Mouse (Mus musculus) midbrain, embryonic 13.5 days (tissue): ENCODE data around the gene Pkdrej. TPM values are rescaled to one million over a fixed set of nuclear protein-coding genes. Genes with fewer than 3 reads are reported as not detected.
A peak's percentile ranks its signal among the peaks of the same experiment; 100 is the strongest.
"Not testable (repeated sequence)": the region's sequence is repeated elsewhere in the genome, so short reads cannot be mapped to it uniquely, and the experiment has no call there.

Experiments
- ATAC-seq: fragments of 200-750 bp; cut with Nextera tagmentation; 2 replicates; pipeline ENCODE4 v1.8.0; 2017; ENCODE audit warnings: mild to moderate bottlenecking, moderate TSS enrichment, moderate library complexity
- H3K27ac ChIP-seq: fragments of 300-500 bp; sonication (generic); 2 replicates; pipeline ENCODE4 v1.5.1; 2015; ENCODE audit warnings: inconsistent platforms, mild to moderate bottlenecking, moderate library complexity
- H3K27me3 ChIP-seq: fragments of 300-500 bp; sonication (generic); 2 replicates; pipeline ENCODE4 v1.6.1; 2015; ENCODE audit warnings: mild to moderate bottlenecking, inconsistent platforms
- H3K36me3 ChIP-seq: fragments of 300-500 bp; sonication (generic); 2 replicates; pipeline ENCODE4 v1.6.1; 2015; ENCODE audit warnings: mild to moderate bottlenecking, inconsistent platforms
- H3K4me1 ChIP-seq: fragments of 300-500 bp; sonication (generic); replicated peaks from 2 replicates; pipeline ENCODE4 v1.6.1; 2015; ENCODE audit warnings: inconsistent platforms
- H3K4me2 ChIP-seq: fragments of 300-500 bp; sonication (generic); replicated peaks from 2 replicates; pipeline ENCODE4 v1.6.1; 2015; ENCODE audit warnings: moderate library complexity, mild to moderate bottlenecking, inconsistent platforms
- H3K4me3 ChIP-seq: fragments of 300-500 bp; sonication (generic); replicated peaks from 2 replicates; pipeline ENCODE4 v1.5.1; 2015; ENCODE audit warnings: mild to moderate bottlenecking, inconsistent platforms
- H3K9ac ChIP-seq: fragments of 300-500 bp; sonication (generic); replicated peaks from 2 replicates; pipeline ENCODE4 v1.6.1; 2015; ENCODE audit warnings: mild to moderate bottlenecking, inconsistent platforms
- H3K9me3 ChIP-seq: fragments of 300-500 bp; sonication (generic); 2 replicates; pipeline ENCODE4 v1.6.1; 2016; ENCODE audit warnings: mild to moderate bottlenecking, inconsistent platforms
- WGBS: fragments of 180-500 bp; shearing (Covaris S2); methylation state at CpG from one replicate; pipeline ENCODE4 v1.1.7; 2015; 5-methylcytosine and 5-hydroxymethylcytosine counted together
- polyA plus RNA-seq: library from polyadenylated mRNA; unstranded; fragments of >200 nt; fragmentation: Nextera tagmentation; extraction: Ambion mirVana; gene quantifications from 2 replicates; pipeline ENCODE4 v1.2.1, GENCODE M21; 2015

Gene Pkdrej
- 0.03 TPM in 1 of 2 replicates, not detected in the other for polyA plus RNA-seq

DNA sequence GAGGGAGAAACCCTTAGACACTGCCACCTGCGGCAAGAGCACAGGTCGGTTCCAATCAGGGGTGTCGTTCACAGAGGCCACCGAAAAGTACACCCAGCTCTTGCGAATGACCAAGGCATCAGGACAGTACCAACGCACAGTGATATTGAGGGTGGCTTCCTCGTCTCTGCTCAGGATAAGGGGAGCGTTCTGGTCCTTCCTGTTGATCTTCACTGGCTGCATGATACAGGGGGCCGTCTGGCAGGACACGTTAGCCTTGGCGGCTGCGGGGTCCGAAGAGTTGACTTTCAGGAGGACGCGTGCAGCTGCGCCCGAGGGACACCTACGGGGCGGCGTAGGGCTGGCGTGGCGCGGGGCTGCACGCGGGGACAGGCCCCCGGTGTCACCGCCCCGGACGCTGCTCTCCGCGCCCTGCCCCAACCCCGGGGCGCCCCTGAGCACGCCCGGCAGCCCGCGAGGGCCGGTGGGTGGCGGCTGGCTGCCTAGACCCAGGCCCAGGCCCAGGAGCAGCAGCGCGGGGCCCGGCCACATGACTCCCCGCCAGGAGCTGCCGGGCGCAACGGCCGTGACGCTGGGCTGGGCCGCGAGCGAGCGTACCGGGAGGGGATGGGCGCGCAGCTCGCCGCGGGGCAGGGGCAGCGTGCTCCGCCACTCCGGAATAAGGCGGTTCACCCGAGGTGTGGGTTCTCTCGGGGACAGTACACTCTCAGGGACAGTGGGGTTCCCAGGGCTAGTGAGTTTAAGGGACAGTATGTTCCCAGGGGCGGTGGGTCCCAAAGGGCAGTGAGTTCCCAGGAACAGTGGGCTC, at the start of gene Pkdrej:
Gene Pkdrej, minus strand, starts transcription at position 532 of the 808 bp plus-strand sequence.
- Histone ChIP-seq H3K4me3 (peak within 1 kb of the TSS; percentile 48), H3K4me2 (peak within 1 kb of the TSS; percentile 90), H3K27me3 (peaks cover 34% of the 10 kb centered on the region), H3K36me3 (no peaks in the 10 kb centered on the region), H3K27ac (no peak within 1 kb of the TSS), H3K9me3 (peaks cover 12% of the 10 kb centered on the region), H3K9ac (peak within 1 kb of the TSS; percentile 71), H3K4me1 (peaks cover 12% of the 10 kb centered on the region)
- peak; percentile 83 for ATAC-seq
- 2% methylated on average over 57 of the region's 65 CpGs for WGBS

DNA sequence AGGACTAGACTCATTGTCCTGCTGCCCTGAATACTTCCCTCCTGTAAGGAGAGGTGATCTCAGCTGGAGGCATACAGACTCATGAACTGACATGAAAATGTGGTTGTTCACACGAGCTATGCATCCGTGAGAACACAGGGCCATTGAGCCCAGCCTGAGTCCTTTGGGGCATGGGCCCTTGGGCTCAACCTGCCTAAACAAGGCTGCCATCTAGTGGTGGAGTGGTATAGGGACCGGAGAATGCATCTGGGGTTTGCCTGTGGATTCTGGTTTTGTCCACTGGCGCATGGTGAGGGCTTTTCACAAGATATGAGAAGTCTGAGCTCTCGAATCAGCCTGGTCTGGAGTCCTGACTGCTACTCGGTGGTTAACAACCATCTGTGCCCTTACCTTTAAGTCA, 46.2 kb upstream of the Pkdrej start:
- H3K27ac ChIP-seq = no peak overlapping the region
- no peaks in the 10 kb centered on the region for H3K9me3 ChIP-seq
- H3K27me3 ChIP-seq = no peaks in the 10 kb centered on the region
- H3K4me2 ChIP-seq = no peak overlapping the region
- H3K36me3 ChIP-seq = peaks cover 78% of the 10 kb centered on the region
- H3K9ac ChIP-seq = no peak overlapping the region
- ATAC-seq = 0 out of 2 replicates have a peak, but pooled peaks have one; percentile 48
- WGBS = 51% methylated on average over 6 of the region's 6 CpGs
- no peak overlapping the region for H3K4me3 ChIP-seq
- no peaks in the 10 kb centered on the region for H3K4me1 ChIP-seq

DNA sequence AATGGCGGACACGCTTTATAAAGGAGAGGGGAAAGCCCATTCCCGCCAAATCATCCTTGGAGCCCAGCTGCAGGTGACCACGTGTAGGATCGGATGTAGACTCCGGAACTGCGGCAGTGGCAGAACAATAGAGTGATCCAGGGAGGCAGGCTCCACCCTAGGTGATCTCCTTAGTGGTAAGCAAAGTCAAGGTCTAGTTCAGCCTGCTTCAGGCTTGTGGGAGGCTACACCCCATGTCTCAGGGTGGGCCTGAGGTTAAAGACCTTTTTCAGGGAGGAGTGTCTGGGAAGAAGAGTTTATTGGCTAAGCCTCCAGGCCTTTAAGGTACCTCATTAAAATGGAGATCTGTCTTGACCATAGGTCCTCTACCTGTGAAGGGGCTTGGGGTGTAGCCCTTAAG, 44.4 kb upstream of the Pkdrej start:
- H3K9ac ChIP-seq, H3K4me2 ChIP-seq, H3K4me3 ChIP-seq, H3K27ac ChIP-seq, H3K4me1 ChIP-seq, H3K9me3 ChIP-seq, H3K27me3 ChIP-seq, ATAC-seq: not testable (repeated sequence)
- 94% methylated on average over 7 of the region's 7 CpGs for WGBS
- peaks cover 68% of the 10 kb centered on the region for H3K36me3 ChIP-seq

DNA sequence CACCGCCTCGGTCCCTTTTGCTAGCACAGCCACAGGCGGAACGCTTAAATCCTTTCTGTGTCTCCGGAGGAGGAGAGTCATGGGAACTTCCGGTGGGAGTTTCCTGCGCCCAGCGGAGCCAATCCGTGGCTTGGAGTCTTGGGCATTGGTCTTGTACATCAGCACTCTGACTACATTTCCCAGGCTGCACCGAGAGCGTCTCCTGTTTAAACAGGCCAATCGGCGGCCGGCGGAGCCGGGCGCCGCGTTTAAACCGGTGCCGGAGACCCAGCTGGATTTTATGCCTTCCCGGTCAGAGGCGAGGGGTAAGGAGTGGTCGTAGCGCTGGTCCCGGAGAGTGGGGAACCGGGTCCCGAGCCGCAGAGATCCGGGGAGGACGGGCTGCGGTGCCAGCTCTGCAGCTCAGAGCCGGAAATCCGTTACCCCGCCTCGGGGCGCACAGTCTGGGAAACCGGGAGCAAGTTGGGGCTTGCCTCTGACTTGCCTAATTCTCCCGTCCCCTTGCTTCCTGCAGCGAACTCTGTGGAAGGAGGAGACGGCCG, 38.0 kb upstream of the Pkdrej start, which contains the start of gene Gtse1:
Gene Gtse1, plus strand, starts transcription at position 256 of the 542 bp plus-strand sequence.
- H3K9ac ChIP-seq = peak within 1 kb of the TSS; percentile 87
- H3K27me3 ChIP-seq = no peaks in the 10 kb centered on the region
- peak; percentile 99 for ATAC-seq
- H3K4me1 ChIP-seq = peaks cover 26% of the 10 kb centered on the region
- H3K9me3 ChIP-seq = no peaks in the 10 kb centered on the region
- H3K4me2 ChIP-seq = peak within 1 kb of the TSS; percentile 85
- peak within 1 kb of the TSS; percentile 80 for H3K27ac ChIP-seq
- H3K4me3 ChIP-seq = peak within 1 kb of the TSS; percentile 63
- WGBS = under 1% methylated on average over 42 of the region's 42 CpGs
- H3K36me3 ChIP-seq = peaks cover 26% of the 10 kb centered on the region

DNA sequence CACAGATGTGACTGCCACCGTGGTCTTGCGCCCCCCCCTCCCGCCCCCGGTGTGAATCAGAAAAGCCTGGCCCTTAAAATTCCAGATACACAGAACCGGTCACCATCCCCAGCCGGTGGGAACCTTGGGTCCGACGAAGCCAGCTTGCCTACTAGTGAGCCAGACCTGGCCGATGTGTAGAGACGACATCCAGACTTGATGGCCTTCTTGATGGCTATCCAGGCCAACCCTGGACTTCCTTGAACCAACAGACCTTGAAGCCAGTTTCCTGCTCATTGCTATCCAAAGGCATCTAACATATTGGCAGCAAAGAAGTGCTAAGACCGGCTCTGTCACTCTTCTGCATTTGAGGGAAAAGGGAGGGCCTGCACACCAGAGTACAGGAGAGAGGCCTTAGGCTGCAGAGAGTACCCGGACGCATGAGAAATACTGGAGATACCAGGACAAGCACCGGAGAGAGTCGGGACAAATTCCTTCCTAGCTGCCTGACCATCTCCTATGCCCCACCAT, 37.5 kb upstream of the Pkdrej start:
- no peaks in the 10 kb centered on the region for H3K27me3 ChIP-seq
- H3K4me2 ChIP-seq = peak overlapping the region; percentile 85
- 5% methylated on average over 15 of the region's 15 CpGs for WGBS
- H3K4me3 ChIP-seq = peak overlapping the region; percentile 63
- H3K4me1 ChIP-seq = peaks cover 26% of the 10 kb centered on the region
- ATAC-seq = peak; percentile 51
- peak overlapping the region; percentile 80 for H3K27ac ChIP-seq
- peaks cover 21% of the 10 kb centered on the region for H3K36me3 ChIP-seq
- peak overlapping the region; percentile 87 for H3K9ac ChIP-seq
- H3K9me3 ChIP-seq = no peaks in the 10 kb centered on the region

DNA sequence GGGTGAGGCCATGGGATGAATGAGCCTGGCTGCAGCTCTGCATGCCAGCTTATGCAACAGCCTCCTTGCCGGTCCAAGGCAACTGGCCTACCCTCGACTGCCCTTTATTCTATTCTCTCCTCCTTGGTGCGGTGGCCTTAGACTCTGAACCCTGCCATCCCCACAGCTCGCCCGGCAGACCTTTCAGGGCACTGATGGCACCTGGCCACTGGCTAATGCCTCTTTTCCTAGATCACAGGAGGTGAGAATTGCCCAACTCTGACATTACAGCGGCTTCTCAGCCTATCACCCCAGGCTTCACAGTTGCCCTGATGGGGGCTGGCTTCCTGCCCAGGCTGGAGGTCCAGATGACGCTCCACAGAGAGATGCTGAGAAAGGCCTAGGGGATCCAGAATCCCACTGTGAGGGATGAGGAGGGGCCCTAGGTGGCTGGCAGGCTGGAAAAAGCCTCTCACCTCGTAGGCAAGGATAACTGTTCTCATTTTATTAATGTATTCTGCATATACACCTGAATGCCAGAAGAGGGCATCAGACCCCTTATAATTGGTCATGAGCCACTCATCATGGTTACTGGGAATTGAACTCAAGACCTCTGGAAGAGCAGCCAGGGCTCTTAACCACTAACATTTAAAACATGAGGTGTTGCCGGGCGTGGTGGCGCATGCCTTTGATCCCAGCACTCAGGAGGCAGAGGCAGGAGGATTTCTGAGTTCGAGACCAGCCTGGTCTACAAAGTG, 30.3 kb upstream of the Pkdrej start:
- Histone ChIP-seq H3K4me1 (no peaks in the 10 kb centered on the region), H3K9ac (no peak overlapping the region), H3K9me3 (no peaks in the 10 kb centered on the region), H3K4me3 (no peak overlapping the region), H3K27ac (no peak overlapping the region), H3K27me3 (no peaks in the 10 kb centered on the region), H3K36me3 (no peaks in the 10 kb centered on the region), H3K4me2 (no peak overlapping the region)
- ATAC-seq = no peak
- 84% methylated on average over 12 of the region's 12 CpGs for WGBS

DNA sequence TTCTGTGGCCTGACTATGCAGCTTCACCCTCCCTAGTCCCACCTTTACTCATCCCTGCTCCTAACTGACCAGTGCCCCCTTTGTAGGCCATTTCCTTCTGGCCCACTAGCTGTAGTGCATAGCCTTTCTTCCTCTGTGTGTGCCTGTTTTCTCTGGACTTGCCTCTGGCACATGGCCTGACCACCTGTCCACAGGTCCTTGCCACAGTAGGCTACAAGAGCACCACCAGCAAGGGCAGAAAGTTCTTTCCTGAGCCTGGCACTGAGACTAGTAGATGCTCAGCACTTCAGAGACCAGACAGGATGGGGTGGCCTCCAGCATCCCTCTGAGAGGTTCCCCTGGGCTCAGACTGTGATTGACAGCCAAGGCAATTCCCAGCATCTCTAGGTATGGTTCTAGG, 23.5 kb upstream of the Pkdrej start:
- Histone ChIP-seq H3K4me3 (no peak overlapping the region), H3K9me3 (no peaks in the 10 kb centered on the region), H3K4me2 (no peak overlapping the region), H3K27ac (no peak overlapping the region), H3K36me3 (no peaks in the 10 kb centered on the region), H3K27me3 (no peaks in the 10 kb centered on the region), H3K9ac (no peak overlapping the region), H3K4me1 (0 out of 2 replicates have a peak, but pooled peaks cover 3% of the 10 kb centered on the region)
- ATAC-seq = no peak

DNA sequence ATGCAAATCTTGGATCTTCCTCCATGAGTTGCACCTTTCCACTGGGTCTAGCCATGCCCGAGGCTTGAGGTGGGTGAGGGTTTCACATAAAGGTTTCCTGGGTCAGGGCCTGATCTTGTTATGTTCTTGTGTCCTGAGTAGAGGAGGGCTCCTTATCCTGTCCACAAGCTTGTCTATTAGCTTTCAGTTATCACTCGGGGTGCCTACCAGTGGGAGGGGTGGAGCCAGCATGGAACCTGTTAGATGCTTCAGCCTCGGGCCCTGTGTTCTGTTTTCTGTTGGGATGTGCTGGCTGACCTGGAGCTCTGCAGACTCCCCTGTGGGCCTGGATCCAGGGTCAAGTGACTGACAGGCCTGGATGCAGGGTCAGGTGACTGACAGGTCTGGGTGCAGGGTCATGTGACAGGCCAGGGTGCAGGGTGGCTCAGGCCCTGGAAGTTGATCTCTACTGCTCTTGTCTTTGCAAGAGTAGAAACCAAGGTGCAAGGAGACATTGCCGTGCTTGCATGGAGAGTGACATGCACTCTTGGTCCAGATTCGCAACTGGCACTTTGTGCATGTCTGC, 20.3 kb upstream of the Pkdrej start:
- no peaks in the 10 kb centered on the region for H3K9me3 ChIP-seq
- H3K4me3 ChIP-seq = no peak overlapping the region
- 0 out of 2 replicates have a peak, but pooled peaks cover 3% of the 10 kb centered on the region for H3K4me1 ChIP-seq
- H3K27ac ChIP-seq = no peak overlapping the region
- WGBS = 74% methylated on average over 5 of the region's 5 CpGs
- no peak for ATAC-seq
- no peaks in the 10 kb centered on the region for H3K36me3 ChIP-seq
- no peak overlapping the region; the same call in 1 of the 2 replicates for H3K9ac ChIP-seq
- no peak overlapping the region for H3K4me2 ChIP-seq
- no peaks in the 10 kb centered on the region for H3K27me3 ChIP-seq

DNA sequence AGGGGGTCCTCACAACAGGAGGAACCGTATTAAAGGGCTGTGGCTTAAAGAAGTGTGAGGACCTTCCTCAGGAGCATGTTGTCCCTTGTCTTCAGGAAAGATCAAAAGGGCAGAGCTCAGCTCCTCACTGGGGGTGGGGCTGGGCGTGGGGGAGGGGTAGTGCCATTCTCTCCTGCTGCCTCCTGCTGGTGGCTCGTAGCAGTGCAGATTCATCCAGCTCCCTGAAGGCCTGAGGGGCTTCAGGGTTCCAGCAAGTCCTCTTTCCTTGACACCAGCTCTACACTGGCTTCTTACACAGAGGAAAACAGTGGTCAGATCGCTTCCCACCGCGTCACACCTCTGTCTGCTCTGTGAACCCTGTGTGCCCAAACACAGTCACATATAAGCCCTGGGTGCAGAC, 19.4 kb upstream of the Pkdrej start:
- H3K9ac ChIP-seq = no peak overlapping the region
- H3K36me3 ChIP-seq = no peaks in the 10 kb centered on the region
- H3K4me1 ChIP-seq = 0 out of 2 replicates have a peak, but pooled peaks cover 3% of the 10 kb centered on the region
- H3K4me3 ChIP-seq = no peak overlapping the region
- H3K4me2 ChIP-seq = no peak overlapping the region
- H3K27ac ChIP-seq = no peak overlapping the region
- H3K9me3 ChIP-seq = no peaks in the 10 kb centered on the region
- no peaks in the 10 kb centered on the region for H3K27me3 ChIP-seq
- WGBS = 34% methylated on average over 6 of the region's 6 CpGs
- no peak for ATAC-seq

DNA sequence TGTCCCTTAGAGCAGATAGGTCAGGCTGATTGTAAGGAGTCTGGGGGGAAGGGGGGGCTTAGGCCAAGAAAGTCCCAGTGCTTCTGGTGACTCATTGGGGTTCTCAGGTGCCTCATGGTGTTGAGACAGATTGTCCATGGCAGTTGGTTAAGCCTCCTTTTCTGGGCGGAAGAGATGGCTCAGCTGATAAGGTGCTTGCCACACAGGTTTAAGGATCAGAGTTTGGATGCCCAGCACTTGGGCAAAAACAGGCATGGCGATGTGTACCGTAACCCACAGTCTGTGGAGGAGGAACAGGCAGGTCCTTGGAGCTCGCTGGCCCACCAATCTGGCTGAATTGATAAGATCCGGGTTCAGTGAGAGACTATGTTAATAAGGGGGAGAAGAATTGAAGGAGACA, 15.4 kb upstream of the Pkdrej start:
- Histone ChIP-seq H3K4me2 (no peak overlapping the region), H3K27me3 (no peaks in the 10 kb centered on the region), H3K27ac (no peak overlapping the region), H3K9me3 (no peaks in the 10 kb centered on the region), H3K36me3 (no peaks in the 10 kb centered on the region), H3K4me3 (no peak overlapping the region), H3K9ac (no peak overlapping the region), H3K4me1 (peaks cover 8% of the 10 kb centered on the region)
- no peak for ATAC-seq
- WGBS = 96% methylated on average over 5 of the region's 5 CpGs

DNA sequence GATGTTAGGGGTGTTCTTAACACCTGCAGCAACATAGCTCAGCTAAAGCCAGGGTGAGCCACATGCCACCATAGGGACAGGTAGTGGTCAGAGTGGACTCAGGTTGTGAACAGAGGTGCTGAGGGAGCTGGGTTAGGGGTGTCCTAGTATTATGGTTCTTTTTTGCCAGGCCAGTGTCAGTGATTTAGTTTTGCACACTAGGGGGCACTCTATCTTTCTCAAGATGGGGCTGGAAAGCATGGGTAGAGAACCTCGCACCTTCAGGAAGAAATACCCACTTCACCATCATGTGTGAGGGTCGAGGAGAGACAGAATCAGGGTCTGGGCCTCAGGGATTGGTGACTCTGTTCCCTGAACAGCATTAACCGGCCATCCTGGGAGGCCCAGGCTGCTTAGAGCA, 13.8 kb upstream of the Pkdrej start:
- no peak for ATAC-seq
- no peak overlapping the region for H3K9ac ChIP-seq
- H3K27me3 ChIP-seq = no peaks in the 10 kb centered on the region
- H3K4me2 ChIP-seq = no peak overlapping the region
- H3K4me3 ChIP-seq = no peak overlapping the region
- no peaks in the 10 kb centered on the region for H3K36me3 ChIP-seq
- H3K27ac ChIP-seq = no peak overlapping the region
- H3K9me3 ChIP-seq = no peaks in the 10 kb centered on the region
- H3K4me1 ChIP-seq = peaks cover 12% of the 10 kb centered on the region
- WGBS = 73% methylated on average over 3 of the region's 3 CpGs
